Mouse (Mus musculus) cerebellum, postnatal 36 days (tissue): ENCODE measurements at regions not wholly inside any gene's neighbourhood (a gene's known extent, or its start where the extent isn't known, plus 50 kb on each side); places are given as distances from the start of the nearest gene placed in this dataset.

Experiments
- DNase-seq, 2 experiments: peaks; one replicate each; pipeline ENCODE4 v3.0.0; 2021 to 2022; ENCODE audit warnings: mixed read lengths in 2 of 2

- no peak for DNase-seq
Measured at GRCm38 (mm10) chr5:44416844-44417589, 190.6 kb upstream of the Tapt1 start.

GRCm38 (mm10) chr5:44414441-44414840, 188.0 kb upstream of the Tapt1 start:
- peak; percentile 30 to 37 for DNase-seq

GRCm38 (mm10) chr5:44403300-44403699, 176.9 kb upstream of the Tapt1 start:
- DNase-seq = no peak

- no peak for DNase-seq
Measured at GRCm38 (mm10) chr5:44400573-44401332, 174.3 kb upstream of the Tapt1 start.

GRCm38 (mm10) chr5:44387237-44387810, 160.9 kb upstream of the Tapt1 start:
- no peak for DNase-seq

- DNase-seq = no peak
Measured at GRCm38 (mm10) chr5:44386176-44386575, 159.8 kb upstream of the Tapt1 start.

- no peak for DNase-seq
Measured at GRCm38 (mm10) chr5:44383049-44383448, 156.6 kb upstream of the Tapt1 start.

- no peak for DNase-seq
Measured at GRCm38 (mm10) chr5:44370006-44370405, 143.6 kb upstream of the Tapt1 start.

- DNase-seq = no peak
Measured at GRCm38 (mm10) chr5:44352324-44352723, 125.9 kb upstream of the Tapt1 start.

- no peak for DNase-seq
Measured at GRCm38 (mm10) chr5:44341457-44342014, 115.1 kb upstream of the Tapt1 start.

- DNase-seq = no peak
Measured at GRCm38 (mm10) chr5:44338662-44339061, 112.2 kb upstream of the Tapt1 start.

- no peak for DNase-seq
Measured at GRCm38 (mm10) chr5:44335756-44336155, 109.3 kb upstream of the Tapt1 start.

- no peak for DNase-seq
Measured at GRCm38 (mm10) chr5:44319626-44320025, 93.2 kb upstream of the Tapt1 start.

- no peak for DNase-seq
Measured at GRCm38 (mm10) chr5:44306769-44307557, 80.5 kb upstream of the Tapt1 start.

- peak; percentile 53 to 67 for DNase-seq
Measured at GRCm38 (mm10) chr5:44303886-44304855, 77.7 kb upstream of the Tapt1 start.

GRCm38 (mm10) chr5:44284384-44284783, 58.0 kb upstream of the Tapt1 start:
- peak; percentile 75 to 83 for DNase-seq
